Mouse (Mus musculus): ENCODE data around the gene Nppb.

Nppb gene

DNA sequence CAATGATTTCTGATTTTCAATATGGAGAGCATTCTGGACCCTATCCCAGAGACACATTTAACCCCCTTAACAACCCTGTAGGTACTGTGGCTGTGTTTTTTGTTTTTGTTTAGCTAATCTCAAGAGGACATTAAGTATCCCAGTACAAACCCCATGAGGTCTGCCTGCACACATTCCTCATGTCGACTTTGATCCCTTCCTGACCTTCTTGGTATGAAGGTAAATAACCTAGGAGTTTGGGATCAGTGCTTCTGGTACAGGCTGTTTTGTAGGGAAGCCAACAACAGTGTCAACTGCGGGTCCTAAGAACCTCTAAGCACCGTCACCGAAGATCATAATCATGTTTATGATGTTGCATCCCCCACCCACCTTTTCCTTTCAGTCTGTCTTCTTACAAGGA lies 7.9 kb upstream of the Nppb start:
- peak; percentile 43 to 78 for DNase-seq

DNA sequence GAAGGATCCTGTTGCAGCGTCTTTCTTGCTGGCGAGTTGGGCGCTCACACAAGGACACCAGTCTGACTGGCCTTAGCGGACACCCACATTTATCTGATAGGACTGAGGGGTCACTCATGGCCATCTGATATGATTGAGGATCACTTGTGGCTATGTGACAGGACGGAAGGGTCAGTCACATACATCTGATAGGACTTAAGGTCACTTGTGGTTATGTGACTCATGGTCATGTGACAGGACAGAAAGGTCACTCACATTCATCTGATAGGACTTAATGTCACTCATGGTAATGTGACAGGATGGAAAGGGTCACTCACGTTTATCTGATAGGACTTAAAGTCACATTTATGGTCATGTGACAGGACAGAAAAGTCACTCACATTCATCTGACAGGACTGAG lies 7.2 kb upstream of the Nppb start:
- no peak for DNase-seq

DNA sequence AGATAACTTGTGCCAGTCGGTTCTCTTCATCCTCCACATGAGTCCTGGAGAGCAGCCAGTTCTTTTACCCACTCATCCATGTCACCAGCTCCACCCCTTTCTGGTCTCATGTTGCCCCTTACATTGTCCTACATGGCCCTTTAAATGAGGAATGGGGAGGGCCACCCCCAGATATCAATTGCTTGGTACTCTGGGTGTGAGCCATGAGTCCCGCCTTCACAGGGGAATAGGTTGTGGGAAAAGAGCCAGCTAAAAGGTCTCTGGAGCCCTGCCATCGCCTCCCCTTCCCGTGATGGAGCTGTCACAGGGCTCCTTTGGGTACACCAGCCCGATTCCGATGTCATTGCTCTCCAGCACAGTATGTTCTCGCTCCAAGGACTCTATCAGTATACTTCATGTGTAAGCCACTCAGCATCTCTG lies 6.1 kb upstream of the Nppb start:
- peak; percentile 42 to 66 for DNase-seq

DNA sequence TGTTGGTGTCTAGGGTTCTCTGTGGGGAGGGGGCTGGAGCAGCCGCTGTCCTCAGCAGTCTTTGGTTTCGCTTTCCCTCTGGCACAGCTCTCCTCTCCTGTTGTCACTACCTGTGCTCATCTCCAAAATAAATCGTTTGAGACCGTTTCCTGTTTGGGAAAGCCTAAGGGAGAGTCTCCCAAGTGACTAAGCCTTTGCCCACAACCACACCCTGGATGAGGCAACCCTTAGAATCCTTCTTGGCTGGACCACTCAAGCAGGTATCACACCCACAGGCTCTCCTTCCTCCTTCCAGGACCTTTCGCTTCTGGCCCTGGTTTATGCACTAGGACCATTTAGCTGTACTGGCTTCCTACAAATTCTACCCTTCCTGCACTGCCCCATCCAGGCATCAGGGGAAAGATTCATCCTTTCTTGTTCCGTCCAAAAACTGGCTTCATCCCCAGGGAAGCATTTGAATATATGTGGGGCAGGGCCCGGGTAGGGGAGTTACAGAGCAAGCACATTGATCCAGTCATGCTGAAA lies 8.0 kb downstream of the Nppb start:
- no peak for DNase-seq

DNA sequence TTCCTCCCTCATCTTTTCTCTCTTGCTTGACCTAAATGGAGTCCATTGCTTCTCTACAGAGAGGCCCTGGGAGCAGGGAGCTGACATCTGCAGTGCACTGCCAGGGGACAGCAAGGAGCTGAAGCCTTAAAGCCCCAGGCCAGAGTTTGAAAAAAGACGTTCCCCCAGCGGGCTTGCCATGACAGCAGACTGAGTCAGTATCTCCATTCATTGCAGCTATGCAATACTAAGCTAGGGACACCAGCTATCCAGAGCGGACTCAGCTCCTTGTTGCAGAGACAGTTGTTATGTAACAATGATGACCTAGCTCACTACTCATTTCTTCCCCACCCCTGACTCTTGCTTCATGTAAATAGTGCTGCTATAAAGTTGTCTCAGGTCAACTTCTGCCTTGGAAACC lies 9.7 kb downstream of the Nppb start:
- DNase-seq, result no peak

DNA sequence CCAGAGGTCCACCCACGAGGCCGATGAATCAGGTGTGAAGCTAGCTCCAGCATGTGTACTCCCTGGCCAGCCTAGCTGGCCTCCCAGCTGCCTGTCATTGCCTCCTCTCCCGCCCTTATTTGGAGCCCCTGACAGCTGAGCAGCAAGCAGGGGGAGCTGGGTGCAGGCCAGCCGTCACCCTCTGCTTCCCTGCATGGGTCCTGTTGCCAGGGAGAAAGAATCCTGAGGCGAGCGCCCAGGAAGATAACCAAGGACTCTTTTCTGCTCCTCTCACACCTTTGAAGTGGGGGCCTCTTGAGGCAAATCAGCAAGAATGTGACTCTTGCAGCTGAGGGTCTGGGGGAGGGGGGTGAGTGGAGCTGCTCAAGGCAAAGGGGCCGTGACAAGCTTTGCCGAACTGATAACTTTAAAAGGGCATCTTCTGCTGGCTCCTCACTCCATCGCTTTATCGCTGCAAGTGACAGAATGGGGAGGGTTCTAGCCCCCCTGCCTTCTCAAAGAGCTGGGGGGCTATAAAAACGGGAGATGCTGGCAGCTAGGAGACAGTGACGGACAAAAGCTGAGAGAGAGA lies 14.7 kb downstream of the Nppb start, which contains the start of gene Nppa:
Nppa (plus strand) TSS at position 521 of the 571 bp plus-strand sequence.
- DNase-seq, result no peak

DNA sequence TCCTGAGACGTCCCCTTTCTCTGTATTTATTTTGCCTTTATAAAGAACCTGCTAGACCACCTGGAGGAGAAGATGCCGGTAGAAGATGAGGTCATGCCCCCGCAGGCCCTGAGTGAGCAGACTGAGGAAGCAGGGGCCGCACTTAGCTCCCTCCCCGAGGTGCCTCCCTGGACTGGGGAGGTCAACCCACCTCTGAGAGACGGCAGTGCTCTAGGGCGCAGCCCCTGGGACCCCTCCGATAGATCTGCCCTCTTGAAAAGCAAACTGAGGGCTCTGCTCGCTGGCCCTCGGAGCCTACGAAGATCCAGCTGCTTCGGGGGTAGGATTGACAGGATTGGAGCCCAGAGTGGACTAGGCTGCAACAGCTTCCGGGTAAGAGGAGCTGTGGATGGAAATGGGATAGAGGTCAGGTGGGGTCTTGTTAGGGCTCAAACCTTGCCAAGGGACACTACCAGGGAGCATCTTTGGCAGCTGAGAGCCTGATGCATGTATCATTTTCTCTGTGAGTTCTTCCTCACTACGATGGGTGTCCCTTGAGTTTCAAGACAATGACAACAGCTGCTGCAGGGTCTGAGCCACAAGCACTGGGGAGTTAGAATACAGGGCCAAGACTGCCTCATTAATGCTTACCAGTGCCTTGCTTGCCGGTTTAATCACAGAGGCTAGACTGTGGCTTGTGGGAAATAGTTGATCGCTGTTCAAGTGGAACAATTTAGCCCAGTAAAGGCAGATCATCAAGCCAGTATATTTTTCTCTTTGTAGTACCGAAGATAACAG lies 15.6 kb downstream of the Nppb start:
- no peak for DNase-seq

DNA sequence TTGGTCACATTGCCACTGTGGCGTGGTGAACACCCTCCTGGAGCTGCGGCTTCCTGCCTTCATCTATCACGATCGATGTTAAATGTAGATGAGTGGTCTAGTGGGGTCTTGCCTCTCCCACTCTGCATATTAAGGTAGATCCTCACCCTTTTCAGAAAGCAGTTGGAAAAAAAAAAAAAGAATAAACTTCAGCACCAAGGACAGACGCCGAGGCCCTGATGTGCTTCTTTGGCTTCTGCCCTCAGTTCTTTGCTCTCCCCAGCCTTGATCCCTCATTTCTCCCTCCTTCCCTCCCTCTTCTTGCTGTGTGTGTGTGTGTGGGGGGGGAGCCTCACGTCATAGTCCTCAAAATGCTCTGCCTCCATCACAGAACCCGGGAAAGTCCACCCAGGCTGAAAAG lies 16.3 kb downstream of the Nppb start:
- DNase-seq, result peak in 1 of 2 experiments; percentile 27

DNA sequence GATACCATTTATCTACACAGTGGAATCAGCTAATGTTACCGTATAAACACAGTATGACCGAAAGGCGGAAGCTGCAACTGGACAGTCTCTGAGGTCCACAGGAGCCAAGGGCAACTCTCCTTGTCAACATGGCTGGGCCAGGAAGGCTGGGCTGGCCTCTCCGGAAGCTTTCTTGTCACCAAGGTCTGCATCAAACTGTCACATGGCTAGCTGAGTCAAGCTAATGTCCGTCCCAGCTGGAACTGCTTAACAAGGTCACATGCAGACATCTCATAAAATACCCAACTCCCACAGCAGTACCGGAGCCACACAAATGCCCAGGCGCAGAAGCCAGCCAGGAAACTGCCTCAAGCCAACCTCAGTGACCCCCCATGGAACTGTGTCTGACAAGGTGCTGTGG lies 18.8 kb downstream of the Nppb start:
- DNase-seq, result no peak

DNA sequence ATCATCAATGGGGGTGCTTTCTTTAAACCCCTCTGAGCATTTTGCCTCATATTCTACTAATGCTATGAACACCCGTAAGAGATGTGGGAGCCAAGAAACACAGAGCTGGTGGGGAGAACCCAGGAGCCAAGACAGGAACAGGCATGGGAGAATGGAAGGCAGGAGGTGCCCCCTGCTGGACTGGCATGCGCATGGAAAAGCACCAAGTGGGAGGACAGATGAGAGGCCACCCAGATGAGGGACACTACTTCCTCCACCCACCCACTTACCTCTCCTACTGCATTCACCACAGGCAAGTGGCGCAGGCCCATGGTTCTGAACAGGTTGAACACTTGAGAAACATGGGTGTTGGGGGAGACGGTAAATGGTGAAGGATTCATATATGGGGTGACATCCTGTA lies 22.8 kb downstream of the Nppb start:
- DNase-seq, result peak; percentile 52 to 78

DNA sequence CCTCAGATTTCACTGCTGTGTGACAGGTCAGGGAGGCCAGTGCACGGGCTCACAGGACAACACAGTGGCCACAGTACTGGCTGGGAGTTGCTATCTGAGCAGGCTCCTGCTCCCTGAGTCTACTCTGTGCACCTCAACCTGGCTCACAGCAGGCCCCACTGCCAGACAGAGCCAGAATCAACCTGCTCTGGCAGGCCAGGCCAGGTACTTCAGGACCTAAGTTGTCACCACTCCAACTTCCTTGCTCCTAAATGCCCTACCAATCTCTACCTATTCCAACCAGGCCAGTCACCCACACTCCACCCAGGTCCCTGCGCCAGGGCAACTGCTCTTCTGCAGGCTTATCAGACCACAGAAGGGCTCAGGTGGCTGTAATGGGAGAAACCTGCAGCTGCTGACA lies 24.1 kb downstream of the Nppb start:
- DNase-seq, result peak; percentile 58 to 63

DNA sequence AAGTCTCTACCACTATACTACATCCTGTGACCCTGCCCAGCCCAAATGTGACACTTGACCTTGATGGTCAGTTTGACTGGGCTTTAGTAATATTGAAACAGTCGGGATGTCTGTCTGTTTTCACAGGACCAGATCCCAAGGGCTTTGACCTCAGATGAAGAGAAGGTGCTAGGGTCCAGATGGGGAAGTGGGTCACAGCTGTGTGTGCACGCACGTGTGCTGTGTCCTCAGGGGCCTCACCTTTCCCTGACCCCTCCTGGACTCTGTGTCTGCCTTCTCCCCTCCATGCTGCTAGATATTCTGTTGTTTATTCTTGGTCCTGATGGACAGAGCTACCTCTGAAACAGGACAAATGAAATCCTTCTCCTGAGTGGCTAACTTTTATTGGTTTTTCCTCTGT lies 25.7 kb downstream of the Nppb start:
- DNase-seq, result no peak

DNA sequence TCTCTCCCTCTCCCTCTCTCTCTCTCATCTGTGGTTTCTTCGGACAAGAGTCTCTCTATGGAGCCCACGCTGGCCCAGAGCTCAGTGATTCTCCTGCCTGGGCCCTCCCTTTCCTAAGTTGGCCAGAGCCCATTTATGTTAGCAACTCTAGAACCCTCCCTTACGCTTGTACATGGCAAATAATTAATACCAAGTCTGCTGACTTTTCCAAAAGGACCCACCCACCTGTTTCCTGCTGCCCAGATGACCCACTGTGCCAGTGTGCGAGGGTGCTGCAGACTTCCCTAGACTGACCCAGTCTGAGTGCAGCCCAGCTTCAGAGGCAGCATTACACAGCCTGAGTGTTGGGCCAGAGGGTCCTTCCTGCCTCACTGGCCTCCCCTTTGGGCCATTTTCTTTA lies 26.6 kb downstream of the Nppb start:
- DNase-seq, result peak; percentile 43 to 66

DNA sequence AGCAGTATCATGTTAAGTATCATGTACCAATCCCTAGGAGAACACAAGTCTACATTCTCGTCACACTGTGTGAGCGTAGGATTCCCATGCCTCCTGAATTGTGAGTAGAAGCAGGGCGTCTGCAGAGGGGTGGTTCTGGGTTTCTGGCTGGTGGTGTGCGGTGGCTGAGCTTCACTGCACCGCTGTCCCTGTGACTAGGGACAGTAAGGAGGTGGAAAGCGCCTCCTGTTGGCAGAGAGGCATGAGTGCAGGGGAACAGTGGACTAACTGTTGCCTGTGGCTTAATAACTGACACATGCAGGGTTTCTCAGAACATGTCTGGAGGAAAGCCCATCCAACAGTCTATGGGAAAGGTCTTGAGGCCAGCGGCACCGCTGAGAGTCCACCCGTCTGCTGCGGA lies 29.8 kb downstream of the Nppb start:
- DNase-seq, result peak in 1 of 2 experiments; percentile 34

DNA sequence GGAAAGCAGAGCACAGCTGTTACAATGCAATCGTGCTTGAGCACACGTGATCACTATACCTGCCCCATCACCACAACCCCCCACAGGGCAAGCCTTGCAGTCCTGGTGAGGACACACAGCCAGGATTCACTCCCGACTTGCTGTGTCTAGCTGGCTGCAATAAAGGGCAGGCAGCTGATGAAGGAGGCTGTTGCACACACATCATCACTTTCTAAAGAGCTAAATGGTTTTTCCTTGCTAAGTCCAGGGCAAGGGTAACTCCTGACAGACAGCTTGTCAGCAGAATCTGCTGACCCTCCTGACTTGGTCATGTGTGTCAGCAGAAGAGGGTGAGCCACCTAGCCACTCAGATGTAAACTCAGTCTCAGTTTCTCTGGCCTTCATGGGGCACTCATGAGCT lies 31.4 kb downstream of the Nppb start:
- DNase-seq, result peak; percentile 53 to 72

DNA sequence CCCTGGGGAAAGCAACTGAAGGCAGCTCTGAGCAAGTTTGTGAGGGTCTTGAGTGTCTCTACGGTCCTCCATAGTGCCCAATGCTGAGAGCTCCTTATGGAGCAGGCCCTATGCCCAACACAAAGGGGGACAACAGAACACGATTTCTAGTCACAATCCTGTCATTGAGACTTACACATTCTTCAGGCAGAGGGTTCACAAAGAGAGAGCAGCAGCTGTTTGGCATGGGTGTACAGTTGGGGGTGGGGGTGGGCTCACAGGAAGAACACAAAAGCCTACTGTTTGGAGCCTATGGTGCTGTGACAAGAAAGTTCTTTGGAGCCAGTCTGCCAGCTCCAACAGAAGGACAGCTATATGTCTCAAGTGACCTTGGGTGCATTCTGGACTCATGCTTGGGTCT lies 32.8 kb downstream of the Nppb start:
- no peak for DNase-seq

DNA sequence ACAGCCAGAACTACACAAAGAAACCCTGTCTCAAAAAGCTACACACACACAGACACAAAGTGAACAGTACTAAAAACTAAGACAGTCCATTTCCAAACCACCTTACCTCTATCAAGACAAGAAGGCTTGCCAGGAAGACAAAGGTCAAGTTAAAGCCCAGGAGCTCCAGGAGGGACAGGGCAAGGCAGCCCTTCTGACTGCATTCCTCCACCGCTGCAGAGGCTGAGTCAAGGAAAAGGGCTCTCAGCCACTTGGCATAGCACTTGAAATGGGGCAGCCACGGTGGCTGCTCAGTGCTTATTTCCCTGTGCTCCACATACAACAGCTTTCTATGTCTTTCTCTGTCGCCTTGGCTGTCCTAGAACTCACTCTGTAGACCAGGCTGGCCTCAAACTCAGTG lies 38.4 kb downstream of the Nppb start:
- DNase-seq, result peak; percentile 68 to 86

DNA sequence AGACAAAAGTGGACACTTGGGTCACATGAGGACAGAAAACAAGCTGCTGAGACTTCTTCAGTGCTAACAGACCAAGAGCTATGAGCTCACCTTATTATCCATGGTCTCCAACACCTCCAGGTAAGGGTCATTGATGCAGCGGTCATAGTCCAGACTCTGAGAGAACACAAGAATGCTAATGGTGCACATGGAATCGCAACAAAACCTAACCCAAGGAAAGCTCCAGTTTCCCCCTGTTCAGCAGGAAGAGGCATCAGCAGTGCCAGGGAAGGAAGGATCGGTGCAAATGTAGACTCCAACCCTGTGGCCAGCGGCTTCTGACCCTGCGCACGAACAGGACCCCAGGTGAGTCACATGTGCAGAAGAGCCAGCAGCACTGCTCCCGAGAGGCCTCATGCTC lies 43.7 kb downstream of the Nppb start:
- peak; percentile 45 to 60 for DNase-seq

DNA sequence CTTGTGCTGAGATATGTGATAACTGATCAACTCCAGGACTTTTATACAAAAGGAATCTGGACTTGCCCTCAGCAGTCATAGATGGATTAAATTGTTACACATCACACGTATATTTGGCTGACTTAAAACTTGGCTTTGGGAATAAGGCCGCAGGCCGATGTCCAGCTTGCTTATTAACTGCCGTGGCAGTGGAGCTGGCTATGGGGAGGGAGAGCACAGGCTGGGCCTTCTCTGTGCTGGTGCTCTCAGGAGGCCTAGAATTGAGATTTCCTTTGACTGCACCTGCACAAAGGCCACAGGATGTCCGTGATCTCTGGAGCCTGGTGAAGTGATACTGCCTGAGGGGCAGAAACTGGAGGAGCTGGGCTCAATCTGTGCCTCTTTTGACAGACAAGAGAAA lies 44.9 kb downstream of the Nppb start:
- peak; percentile 70 to 86 for DNase-seq

DNA sequence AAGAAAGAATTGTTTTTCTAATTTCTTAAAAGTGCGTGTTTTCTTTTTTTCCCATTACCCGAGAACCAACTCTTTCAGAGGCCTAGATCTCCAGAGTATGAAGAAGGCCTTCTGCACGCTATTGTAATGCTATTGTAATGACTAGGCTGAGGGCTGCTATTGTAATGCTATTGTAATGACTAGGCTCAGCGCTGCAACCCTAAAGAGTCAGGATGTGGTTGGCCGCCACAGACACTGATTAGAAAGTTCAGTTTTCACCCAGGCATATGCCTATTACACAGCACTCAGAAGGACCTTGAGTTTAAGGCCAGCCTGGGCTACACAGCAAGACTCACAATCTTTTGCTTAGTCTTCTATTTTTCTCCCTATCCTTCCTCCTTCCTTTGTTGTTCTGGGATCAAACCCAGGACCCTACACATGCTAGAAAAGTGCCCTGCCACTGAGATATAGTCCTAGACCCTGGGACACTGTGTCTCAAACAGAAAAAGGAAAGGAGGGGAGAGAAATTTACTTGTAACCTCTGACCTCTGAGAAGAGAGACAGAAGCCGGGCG lies 48.3 kb downstream of the Nppb start:
- no peak for DNase-seq

DNA sequence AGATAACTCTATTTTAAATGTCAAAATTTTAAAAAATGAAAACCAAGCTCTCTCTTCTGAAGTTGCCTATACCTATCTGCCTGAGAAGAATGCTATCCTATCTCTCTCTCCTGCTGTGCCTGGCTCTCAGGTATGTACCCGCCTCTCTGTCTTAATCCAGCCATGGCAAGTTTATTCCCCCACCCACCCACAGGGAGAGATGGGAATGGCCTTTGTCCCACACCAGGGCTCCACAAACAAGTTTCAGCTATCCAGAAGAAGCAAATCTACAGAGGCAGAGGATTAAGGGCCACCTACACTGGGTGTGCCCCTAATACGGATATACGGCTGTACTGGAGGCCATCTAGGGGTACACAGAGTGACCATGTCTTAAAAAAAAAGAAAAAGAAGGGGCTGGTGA lies 49.9 kb downstream of the Nppb start:
- peak in 1 of 2 experiments; percentile 52 for DNase-seq
